Comparison of ENCODE assay signal across 8 mouse cellular contexts in the genomic region with DNA sequence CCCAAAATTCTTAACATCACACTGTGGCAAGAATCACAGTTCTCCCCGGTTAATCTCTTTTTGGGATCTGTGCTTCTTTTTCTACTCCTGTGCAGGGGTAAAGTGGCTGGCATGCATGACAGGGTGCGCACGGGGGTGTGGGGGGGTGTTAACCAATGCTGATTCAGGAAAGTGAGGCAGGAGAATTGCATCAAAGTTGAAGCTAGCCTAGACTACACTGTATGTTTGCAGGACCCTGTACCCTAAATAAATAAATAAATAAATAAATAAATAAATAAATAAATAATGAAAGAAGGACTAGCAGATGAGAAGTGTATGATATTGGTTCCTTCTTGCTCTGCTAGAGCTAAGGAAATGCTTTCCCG. TPM values are rescaled to one million over a fixed set of nuclear protein-coding genes. Genes with fewer than 3 reads are reported as not detected.
A peak's percentile ranks its signal among the peaks of the same experiment; 100 is the strongest.
DNase-seq lines count a peak whose midpoint lies in the region; ATAC-seq and TF ChIP-seq lines count a peak whose summit lies in the region.

No protein-coding gene starts in this region.

- no peak for ATAC-seq in heart, embryonic 16.5 days (replicated peaks; ENCODE audit: extremely low read depth, insufficient read depth, low FRiP score)
- no peak; the same call in 1 of the 2 replicates for ATAC-seq in hindbrain, embryonic 14.5 days (ENCODE audit: low FRiP score)
- no peak; the same call in none of the 2 replicates for ATAC-seq in midbrain, embryonic 12.5 days (ENCODE audit: low FRiP score, low read depth)

- no peaks in the 10 kb centered on the region for H3K27me3 ChIP-seq in heart, embryonic 16.5 days (ENCODE audit: control insufficient read depth, insufficient read depth, low read length)
- no peaks in the 10 kb centered on the region for H3K27me3 ChIP-seq in hindbrain, embryonic 14.5 days (ENCODE audit: control insufficient read depth, insufficient read depth, low read length)
- no peaks in the 10 kb centered on the region for H3K27me3 ChIP-seq in midbrain, embryonic 12.5 days

- TF ChIP-seq POLR2A in cortical plate, adult 2 months (IDR thresholded peaks at IDR 0.05; ENCODE audit: extremely low read depth, insufficient read depth, low read length): no peak

- no peak for DNase-seq in heart, postnatal 4 days
- no peak for DNase-seq in hindbrain, embryonic 14.5 days (ENCODE audit: low spot score)
- no peak for DNase-seq in urinary bladder, postnatal 4 days (ENCODE audit: low spot score in 2 of 2)
- DNase-seq in gastrocnemius, postnatal 25 days: no peak
- no peak for DNase-seq in spleen, postnatal 36 days (ENCODE audit: low spot score in 2 of 2)

- no peak for TF ChIP-seq CTCF in cortical plate, adult 2 months (IDR thresholded peaks at IDR 0.05; ENCODE audit: extremely low read depth, insufficient read depth, low read length)

- H3K36me3 ChIP-seq in heart, embryonic 16.5 days (ENCODE audit: control insufficient read depth, insufficient read depth): no peaks in the 10 kb centered on the region
- H3K36me3 ChIP-seq in hindbrain, embryonic 14.5 days (replicated peaks; ENCODE audit: control insufficient read depth, insufficient read depth): no peaks in the 10 kb centered on the region
- H3K36me3 ChIP-seq in midbrain, embryonic 12.5 days: no peaks in the 10 kb centered on the region

- no peak overlapping the region for H3K27ac ChIP-seq in heart, embryonic 16.5 days (ENCODE audit: low read length)
- H3K27ac ChIP-seq in cortical plate, adult 2 months (ENCODE audit: insufficient read depth, low read length): no peak overlapping the region
- H3K27ac ChIP-seq in hindbrain, embryonic 14.5 days: peak overlapping the region; percentile 83
- H3K27ac ChIP-seq in midbrain, embryonic 12.5 days (replicated peaks): no peak overlapping the region

- peak overlapping the region; percentile 73 for H3K4me3 ChIP-seq in heart, embryonic 16.5 days (ENCODE audit: low read length)
- peak overlapping the region; percentile 89; the same call in 1 of the 2 replicates for H3K4me3 ChIP-seq in cortical plate, adult 2 months (ENCODE audit: insufficient read depth, low read length)
- peak overlapping the region; percentile 69 for H3K4me3 ChIP-seq in hindbrain, embryonic 14.5 days (replicated peaks; ENCODE audit: low read length)
- H3K4me3 ChIP-seq in midbrain, embryonic 12.5 days: peak overlapping the region; percentile 86; the same call in 1 of the 2 replicates

- peak overlapping the region; percentile 78 for H3K4me2 ChIP-seq in heart, embryonic 16.5 days (ENCODE audit: low read depth, low read length)
- H3K4me2 ChIP-seq in hindbrain, embryonic 14.5 days (replicated peaks): peak overlapping the region; percentile 91
- H3K4me2 ChIP-seq in midbrain, embryonic 12.5 days (replicated peaks): peak overlapping the region; percentile 83

- H3K4me1 ChIP-seq in heart, embryonic 16.5 days (ENCODE audit: control insufficient read depth, insufficient read depth, low read length): peaks cover 25% of the 10 kb centered on the region
- peaks cover 19% of the 10 kb centered on the region for H3K4me1 ChIP-seq in cortical plate, adult 2 months (ENCODE audit: control insufficient read depth, insufficient read depth, low read length)
- peaks cover 36% of the 10 kb centered on the region for H3K4me1 ChIP-seq in hindbrain, embryonic 14.5 days (replicated peaks; ENCODE audit: control insufficient read depth, insufficient read depth, low read length)
- peaks cover 33% of the 10 kb centered on the region for H3K4me1 ChIP-seq in midbrain, embryonic 12.5 days

- H3K9ac ChIP-seq in heart, embryonic 16.5 days (ENCODE audit: low read length): no peak overlapping the region
- H3K9ac ChIP-seq in hindbrain, embryonic 14.5 days: no peak overlapping the region
- no peak overlapping the region for H3K9ac ChIP-seq in midbrain, embryonic 12.5 days (replicated peaks)

- H3K9me3 ChIP-seq in heart, embryonic 16.5 days (replicated peaks; ENCODE audit: control insufficient read depth, low read length): no peaks in the 10 kb centered on the region
- no peaks in the 10 kb centered on the region for H3K9me3 ChIP-seq in hindbrain, embryonic 14.5 days (ENCODE audit: control insufficient read depth, low read length)
- H3K9me3 ChIP-seq in midbrain, embryonic 12.5 days: no peaks in the 10 kb centered on the region

- 11% methylated on average over 4 of the region's 4 CpGs for WGBS in heart, embryonic 16.5 days
- 18% methylated on average over 4 of the region's 4 CpGs for WGBS in hindbrain, embryonic 14.5 days
- 31% methylated on average over 4 of the region's 4 CpGs for WGBS in midbrain, embryonic 12.5 days

RNA-seq across cellular contexts. Expression of gene Bace1, which starts 0.3 kb away (rescaled TPM):
- 20.0 and 23.8 TPM in 2 replicates for polyA plus RNA-seq in heart, embryonic 16.5 days (2015; fragmentation: Nextera tagmentation; extraction: Ambion mirVana)
- 10 to 100 TPM; 38.3 to 41.3 TPM for total RNA-seq in heart, postnatal 4 days (2021)
- 50.7 and 56.2 TPM in 2 replicates for polyA plus RNA-seq in cortical plate, adult 2 months (2012; rRNA removed)
- polyA plus RNA-seq in hindbrain, embryonic 14.5 days (2014; fragmentation: Nextera tagmentation; extraction: Ambion mirVana): 46.0 and 50.3 TPM in 2 replicates
- polyA plus RNA-seq in midbrain, embryonic 12.5 days (2016; fragmentation: Nextera tagmentation; extraction: Ambion mirVana): 37.7 and 38.8 TPM in 2 replicates
- total RNA-seq in gastrocnemius, postnatal 25 days (2021): 10 to 100 TPM; 34.1 to 43.6 TPM

RNA-seq across cellular contexts. Expression of gene Cep164, which starts 9.6 kb away (rescaled TPM):
- 14.3 and 14.7 TPM in 2 replicates for polyA plus RNA-seq in heart, embryonic 16.5 days (2015; fragmentation: Nextera tagmentation; extraction: Ambion mirVana)
- total RNA-seq in heart, postnatal 4 days (2021): 10 to 100 TPM; 13.9 to 15.7 TPM
- 18.5 and 22.5 TPM in 2 replicates for polyA plus RNA-seq in cortical plate, adult 2 months (2012; rRNA removed)
- 8.9 and 11.5 TPM in 2 replicates for polyA plus RNA-seq in hindbrain, embryonic 14.5 days (2014; fragmentation: Nextera tagmentation; extraction: Ambion mirVana)
- polyA plus RNA-seq in midbrain, embryonic 12.5 days (2016; fragmentation: Nextera tagmentation; extraction: Ambion mirVana): 16.4 and 17.4 TPM in 2 replicates
- total RNA-seq in gastrocnemius, postnatal 25 days (2021): 1 to 10 TPM; 2.6 to 3.0 TPM
